Mouse (Mus musculus) limb, embryonic 13.5 days (tissue): ENCODE data around the gene Spata1. TPM values are rescaled to one million over a fixed set of nuclear protein-coding genes. Genes with fewer than 3 reads are reported as not detected.

Experiments used
- ATAC-seq: fragments of 200-750 bp; cut with Nextera tagmentation; 2 replicates; pipeline ENCODE4 v1.8.0; 2017; ENCODE audit warnings: low read depth, moderate number of reproducible peaks, moderate TSS enrichment; ENCODE audit not compliant: low FRiP score
- H3K27ac ChIP-seq: fragments of 300-500 bp; sonication (generic); 2 replicates; pipeline ENCODE4 v1.5.1; 2015; ENCODE audit warnings: inconsistent platforms, mild to moderate bottlenecking, moderate library complexity
- H3K27me3 ChIP-seq: fragments of 300-500 bp; sonication (generic); 2 replicates; pipeline ENCODE4 v1.6.1; 2015; ENCODE audit warnings: mild to moderate bottlenecking, inconsistent platforms
- H3K36me3 ChIP-seq: fragments of 300-500 bp; sonication (generic); 2 replicates; pipeline ENCODE4 v1.6.1; 2015; ENCODE audit warnings: inconsistent platforms, mild to moderate bottlenecking, moderate library complexity
- H3K4me1 ChIP-seq: fragments of 300-500 bp; sonication (generic); 2 replicates; pipeline ENCODE4 v1.6.1; 2015; ENCODE audit warnings: inconsistent platforms
- H3K4me2 ChIP-seq: fragments of 300-500 bp; sonication (generic); replicated peaks from 2 replicates; pipeline ENCODE4 v1.6.1; 2015; ENCODE audit warnings: inconsistent platforms, mild to moderate bottlenecking, moderate library complexity
- H3K4me3 ChIP-seq: fragments of 300-500 bp; sonication (generic); 2 replicates; pipeline ENCODE4 v1.5.1; 2015; ENCODE audit warnings: moderate library complexity, mild to moderate bottlenecking, inconsistent platforms
- H3K9ac ChIP-seq: fragments of 300-500 bp; sonication (generic); 2 replicates; pipeline ENCODE4 v1.6.1; 2015; ENCODE audit warnings: mild to moderate bottlenecking, inconsistent platforms
- H3K9me3 ChIP-seq: fragments of 300-500 bp; sonication (generic); 2 replicates; pipeline ENCODE4 v1.6.1; 2016; ENCODE audit warnings: inconsistent platforms
- WGBS: fragments of 180-500 bp; shearing (Covaris S2); methylation state at CpG from one replicate; pipeline ENCODE4 v1.1.7; 2015; 5-methylcytosine and 5-hydroxymethylcytosine counted together
- polyA plus RNA-seq: library from polyadenylated mRNA; unstranded; fragments of >200 nt; fragmentation: Nextera tagmentation; extraction: Ambion mirVana; gene quantifications from 2 replicates; pipeline ENCODE4 v1.2.1, GENCODE M21; 2015

Spata1 gene
- polyA plus RNA-seq = 9.1 and 10.8 TPM in 2 replicates

DNA sequence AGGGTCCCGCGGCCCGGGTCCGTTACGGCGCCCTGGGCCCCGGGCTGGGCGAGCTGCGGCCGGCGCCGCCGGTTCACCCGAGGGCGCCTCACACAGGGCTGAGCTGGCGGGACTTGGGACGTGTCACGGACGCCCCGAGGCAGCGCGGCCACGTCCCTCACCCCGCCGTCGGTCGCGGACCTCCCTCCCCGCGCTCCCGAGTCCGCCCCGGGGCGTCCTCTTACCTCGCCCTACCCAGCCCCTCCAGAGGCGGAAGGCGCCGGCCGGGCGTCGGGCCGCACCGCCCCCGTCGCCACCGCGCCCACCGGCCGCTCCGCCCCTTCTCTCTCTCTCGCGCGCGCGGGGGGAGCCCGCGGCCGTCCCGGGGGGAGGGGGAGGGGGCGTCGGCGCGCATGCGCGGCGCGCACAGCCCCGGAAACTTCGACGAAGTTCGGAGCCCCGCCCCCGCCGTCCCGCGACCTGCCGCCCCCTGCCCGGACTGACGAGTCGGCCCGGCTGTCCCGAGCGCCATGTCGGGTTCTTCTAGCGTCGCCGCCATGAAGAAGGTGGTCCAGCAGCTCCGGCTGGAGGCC, at the start of gene Spata1, which contains the start of gene Gng5:
Gene Spata1 (minus strand): TSS at position 323 of the 572 bp plus-strand sequence.
Gene Gng5 (plus strand): TSS at position 377 of the 572 bp plus-strand sequence.
- no peaks in the 10 kb centered on the region for H3K27me3 ChIP-seq
- under 1% methylated on average over 57 of the region's 88 CpGs for WGBS
- H3K9me3 ChIP-seq = no peaks in the 10 kb centered on the region
- peaks cover 25% of the 10 kb centered on the region for H3K4me1 ChIP-seq
- peak within 1 kb of the TSS; percentile 93 for H3K27ac ChIP-seq
- H3K9ac ChIP-seq = peak within 1 kb of the TSS; percentile 87
- peak within 1 kb of the TSS; percentile 82 for H3K4me2 ChIP-seq
- peaks cover 10% of the 10 kb centered on the region for H3K36me3 ChIP-seq
- peak within 1 kb of the TSS; percentile 63 for H3K4me3 ChIP-seq
- peak; percentile 95 for ATAC-seq

DNA sequence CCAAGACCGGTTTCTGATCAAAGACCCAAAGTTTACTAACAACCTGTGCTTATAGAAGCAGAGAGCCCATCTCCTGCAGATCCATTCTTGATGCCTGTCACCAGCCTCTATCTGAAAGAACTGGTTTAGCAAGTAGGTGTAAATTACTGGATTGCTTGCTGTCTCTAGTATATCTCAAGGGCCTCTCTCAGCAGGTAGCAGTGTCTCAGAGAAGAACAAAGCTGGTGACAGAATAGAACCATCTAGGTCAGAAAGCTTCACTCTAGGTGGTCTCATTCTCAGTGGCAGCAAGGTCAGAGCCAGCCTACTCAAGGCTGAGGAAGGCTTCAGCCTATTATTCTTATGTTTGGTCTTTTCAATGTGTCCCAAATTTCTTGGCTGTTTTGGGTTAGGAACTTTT, 44.1 kb upstream of the Spata1 start:
- Histone ChIP-seq H3K27me3 (no peaks in the 10 kb centered on the region), H3K27ac (no peak overlapping the region), H3K4me2 (no peak overlapping the region), H3K9me3 (0 out of 2 replicates have a peak, but pooled peaks cover 3% of the 10 kb centered on the region), H3K4me1 (no peaks in the 10 kb centered on the region), H3K36me3 (no peaks in the 10 kb centered on the region), H3K9ac (no peak overlapping the region), H3K4me3 (no peak overlapping the region)
- 24% methylated on average over 1 of the region's 1 CpGs for WGBS
- no peak for ATAC-seq

DNA sequence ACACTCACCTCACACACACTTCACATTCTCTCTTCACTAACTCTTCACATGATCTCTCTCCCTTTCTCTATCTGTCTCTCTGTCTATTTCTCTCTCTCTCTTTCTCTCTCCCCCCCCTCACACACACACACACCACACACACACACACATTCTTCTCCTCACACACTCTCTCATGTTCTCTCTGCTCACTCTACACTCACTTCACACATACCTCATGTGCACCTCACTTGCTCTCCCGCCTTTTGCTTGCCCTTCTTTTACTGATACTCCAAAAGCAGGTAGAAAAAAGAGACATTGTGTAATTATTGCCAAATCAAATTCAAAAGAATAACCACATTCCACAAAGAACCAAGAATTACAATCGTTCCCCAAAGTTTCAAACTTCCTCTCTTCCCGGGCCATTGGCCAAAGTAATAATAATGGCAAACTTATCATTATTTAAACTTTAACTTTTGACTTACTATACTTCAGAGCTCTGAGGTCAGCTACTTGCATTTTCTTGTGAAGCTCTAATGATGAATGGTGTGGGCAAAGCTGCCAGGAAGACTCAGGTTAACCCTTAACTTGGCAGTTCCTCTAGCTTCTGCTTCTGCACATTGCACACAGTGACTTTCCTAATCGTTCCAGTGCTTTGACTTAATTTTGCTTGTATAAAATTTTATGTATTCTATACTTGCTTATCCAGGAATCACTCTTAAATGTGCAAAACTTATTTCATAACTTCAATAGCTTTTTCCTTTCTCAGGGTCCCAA, 41.1 kb upstream of the Spata1 start:
- no peak overlapping the region for H3K27ac ChIP-seq
- H3K4me3 ChIP-seq = no peak overlapping the region
- H3K9me3 ChIP-seq = 0 out of 2 replicates have a peak, but pooled peaks cover 3% of the 10 kb centered on the region
- H3K4me2 ChIP-seq = no peak overlapping the region
- H3K4me1 ChIP-seq = no peaks in the 10 kb centered on the region
- H3K27me3 ChIP-seq = no peaks in the 10 kb centered on the region
- H3K36me3 ChIP-seq = no peaks in the 10 kb centered on the region
- ATAC-seq = no peak
- 69% methylated on average over 4 of the region's 4 CpGs for WGBS
- no peak overlapping the region for H3K9ac ChIP-seq

DNA sequence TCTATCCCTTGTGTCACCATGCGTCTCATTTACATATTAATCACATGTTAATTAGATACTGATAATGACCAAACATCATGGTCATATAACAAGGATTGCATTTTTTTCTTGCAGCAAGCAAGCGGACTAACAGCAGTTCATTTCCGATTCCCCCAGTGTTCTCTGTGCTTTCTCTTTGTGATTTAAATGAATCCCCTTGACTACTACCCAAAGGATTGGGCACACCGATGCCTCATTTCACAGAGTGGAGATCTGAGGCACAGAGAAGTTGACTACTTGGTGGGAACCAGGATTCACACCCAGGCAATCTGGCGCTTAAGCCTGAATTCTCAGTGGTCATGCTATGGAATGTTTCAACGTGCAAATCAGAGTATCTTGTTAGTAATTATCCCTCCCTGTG, 35.4 kb upstream of the Spata1 start:
- Histone ChIP-seq H3K9ac (no peak overlapping the region), H3K36me3 (no peaks in the 10 kb centered on the region), H3K4me2 (no peak overlapping the region), H3K27ac (no peak overlapping the region), H3K4me3 (no peak overlapping the region), H3K27me3 (no peaks in the 10 kb centered on the region), H3K4me1 (no peaks in the 10 kb centered on the region), H3K9me3 (no peaks in the 10 kb centered on the region)
- no peak for ATAC-seq
- WGBS = 62% methylated on average over 6 of the region's 6 CpGs

DNA sequence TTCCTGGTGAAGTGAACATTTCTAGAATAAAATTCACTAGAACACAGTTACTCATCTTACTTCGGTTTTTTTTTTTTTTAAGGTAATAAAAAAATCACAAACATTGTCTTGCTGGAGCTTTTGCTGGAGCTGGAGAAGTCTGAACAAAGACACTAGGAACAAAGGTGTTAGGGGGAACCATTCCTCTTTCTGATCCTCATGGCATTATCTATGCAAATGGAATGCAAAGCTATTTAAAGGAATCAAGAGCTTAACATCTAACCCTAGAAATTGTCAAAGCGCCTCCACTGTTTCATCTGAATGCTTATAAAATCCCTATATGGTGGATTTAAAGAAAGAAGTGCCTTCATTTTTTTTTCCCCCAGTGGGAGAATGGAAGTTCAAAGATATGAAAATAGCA, 28.8 kb upstream of the Spata1 start:
- no peaks in the 10 kb centered on the region for H3K4me1 ChIP-seq
- ATAC-seq = no peak
- no peak overlapping the region for H3K4me3 ChIP-seq
- H3K9me3 ChIP-seq = no peaks in the 10 kb centered on the region
- H3K36me3 ChIP-seq = no peaks in the 10 kb centered on the region
- no peak overlapping the region for H3K4me2 ChIP-seq
- no peak overlapping the region for H3K27ac ChIP-seq
- 51% methylated on average over 2 of the region's 2 CpGs for WGBS
- H3K9ac ChIP-seq = no peak overlapping the region
- no peaks in the 10 kb centered on the region for H3K27me3 ChIP-seq

DNA sequence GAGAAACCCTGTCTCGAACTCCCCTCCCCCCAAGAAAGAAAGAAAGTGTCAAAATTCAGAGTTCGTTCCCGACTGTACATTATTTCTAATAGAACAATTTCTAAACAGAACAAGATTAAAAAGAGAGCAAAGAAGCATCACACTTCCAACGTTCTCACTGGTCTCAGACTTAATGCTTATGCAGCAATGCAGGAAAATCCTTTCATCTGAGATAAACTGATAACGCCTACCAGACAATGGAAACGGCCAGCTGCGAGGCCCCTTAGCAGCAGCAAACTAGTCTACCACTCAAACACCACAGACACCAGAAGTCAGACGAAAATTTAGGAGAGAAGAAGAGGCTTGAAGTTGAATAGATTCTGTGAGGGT, 22.1 kb upstream of the Spata1 start:
- Histone ChIP-seq H3K4me2 (peak overlapping the region; percentile 76), H3K9ac (peak overlapping the region; percentile 81), H3K4me1 (peaks cover 6% of the 10 kb centered on the region; the same call in 1 of the 2 replicates), H3K27me3 (no peaks in the 10 kb centered on the region), H3K4me3 (peak overlapping the region; percentile 71), H3K27ac (peak overlapping the region; percentile 96), H3K9me3 (no peaks in the 10 kb centered on the region), H3K36me3 (peaks cover 21% of the 10 kb centered on the region)
- ATAC-seq = no peak
- 12% methylated on average over 8 of the region's 8 CpGs for WGBS

DNA sequence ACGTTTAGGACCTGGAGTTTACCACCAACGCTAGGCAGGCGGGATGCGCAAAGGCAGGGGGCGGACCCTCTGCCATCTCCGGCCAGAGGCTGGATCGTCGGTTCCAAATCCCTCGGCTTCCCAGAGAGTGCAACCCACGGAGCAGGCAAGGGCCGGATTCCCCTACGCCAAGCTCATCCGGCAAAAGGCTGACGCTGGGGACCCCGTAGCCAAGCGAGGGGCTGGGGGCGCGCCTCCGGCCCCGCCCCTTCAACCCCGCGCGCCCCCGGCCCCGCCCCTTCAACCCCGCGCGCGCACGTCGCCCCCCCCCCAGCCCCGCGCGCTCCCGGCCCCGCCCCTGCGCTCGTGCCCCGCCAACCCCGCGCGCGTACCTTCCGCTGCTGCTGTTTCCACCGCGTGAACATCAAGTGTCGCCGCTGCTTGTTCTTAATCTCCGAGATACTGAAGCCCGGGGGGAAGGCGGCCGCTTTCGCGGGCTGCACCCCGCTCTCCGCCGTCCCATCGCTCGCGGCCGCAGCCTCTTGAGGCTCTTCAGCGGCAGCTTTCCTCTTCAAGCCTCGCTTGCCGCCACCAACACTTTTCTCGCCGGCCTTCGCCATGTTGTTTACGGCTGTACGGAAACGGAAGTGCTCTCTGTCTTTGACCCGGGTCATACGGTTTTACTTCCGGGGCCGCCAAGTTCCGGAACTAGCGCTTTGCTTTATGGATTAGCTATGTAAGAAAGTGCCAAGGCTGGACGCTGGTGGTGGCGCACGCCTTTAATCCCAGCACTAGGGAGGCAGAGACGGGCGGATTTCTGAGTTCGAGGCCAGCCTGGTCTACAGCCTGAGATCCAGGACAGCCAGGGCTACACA, 21.5 kb upstream of the Spata1 start, which contains the start of gene Rpf1:
Gene Rpf1 (minus strand): TSS at position 632 of the 854 bp plus-strand sequence.
- no peaks in the 10 kb centered on the region for H3K27me3 ChIP-seq
- no peaks in the 10 kb centered on the region for H3K9me3 ChIP-seq
- peak within 1 kb of the TSS; percentile 96 for H3K27ac ChIP-seq
- H3K4me2 ChIP-seq = peak within 1 kb of the TSS; percentile 76
- H3K4me1 ChIP-seq = peaks cover 6% of the 10 kb centered on the region; the same call in 1 of the 2 replicates
- H3K36me3 ChIP-seq = peaks cover 21% of the 10 kb centered on the region
- peak within 1 kb of the TSS; percentile 81 for H3K9ac ChIP-seq
- peak within 1 kb of the TSS; percentile 71 for H3K4me3 ChIP-seq
- under 1% methylated on average over 66 of the region's 82 CpGs for WGBS
- peak; percentile 93 for ATAC-seq

DNA sequence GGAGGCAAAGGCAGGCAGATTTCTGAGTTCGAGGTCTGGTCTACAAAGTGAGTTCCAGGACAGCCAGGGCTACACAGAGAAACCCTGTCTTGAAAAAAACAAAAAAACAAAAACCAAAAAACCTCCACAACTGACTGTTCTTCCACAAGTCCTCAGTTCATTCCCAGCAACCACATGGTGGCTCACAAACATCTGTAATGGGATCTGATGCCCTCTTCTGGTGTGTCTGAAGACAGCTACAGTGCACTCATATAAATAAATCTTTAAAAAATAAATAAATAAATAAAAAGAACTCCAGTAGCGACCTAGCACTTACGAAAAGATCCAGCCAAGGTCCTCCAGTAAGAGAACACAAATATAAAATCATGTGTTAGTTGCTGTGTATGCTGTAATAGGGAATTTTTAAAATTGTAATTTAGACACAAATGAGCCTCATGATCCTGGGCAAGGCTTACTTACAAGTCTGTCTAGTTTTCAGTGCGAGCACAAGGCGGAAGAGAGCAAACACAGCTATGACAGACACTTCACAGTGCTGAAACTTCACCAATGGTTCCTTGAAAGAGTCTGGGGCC, 20.8 kb upstream of the Spata1 start:
- 40% methylated on average over 5 of the region's 5 CpGs for WGBS
- Histone ChIP-seq H3K4me2 (peak overlapping the region; percentile 76), H3K27ac (peak overlapping the region; percentile 96; the same call in 1 of the 2 replicates), H3K27me3 (no peaks in the 10 kb centered on the region), H3K9ac (peak overlapping the region; percentile 81), H3K4me1 (peaks cover 6% of the 10 kb centered on the region; the same call in 1 of the 2 replicates), H3K36me3 (peaks cover 26% of the 10 kb centered on the region), H3K4me3 (peak overlapping the region; percentile 71), H3K9me3 (no peaks in the 10 kb centered on the region)
- no peak; the same call in none of the 2 replicates for ATAC-seq

DNA sequence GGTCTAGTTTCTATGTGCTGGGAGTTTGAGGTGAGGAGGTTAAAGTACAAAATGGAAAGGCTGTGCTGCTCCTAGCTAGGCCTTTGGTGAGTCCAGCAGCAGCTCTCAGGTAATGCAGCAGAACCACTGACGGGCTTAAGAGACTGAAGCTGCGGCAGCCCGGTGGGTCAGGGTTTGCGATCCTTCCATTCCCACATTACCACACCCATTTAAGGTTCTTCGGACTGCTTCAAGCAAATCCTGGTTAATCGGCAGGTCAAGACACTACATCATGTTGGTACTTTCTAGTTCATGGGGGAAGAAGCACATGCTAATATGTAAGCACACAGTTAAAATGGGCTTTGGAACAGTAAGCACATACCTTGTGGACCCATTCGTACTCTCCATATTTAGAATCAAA, 7.2 kb upstream of the Spata1 start:
- 93% methylated on average over 7 of the region's 7 CpGs for WGBS
- peaks cover 69% of the 10 kb centered on the region for H3K36me3 ChIP-seq

DNA sequence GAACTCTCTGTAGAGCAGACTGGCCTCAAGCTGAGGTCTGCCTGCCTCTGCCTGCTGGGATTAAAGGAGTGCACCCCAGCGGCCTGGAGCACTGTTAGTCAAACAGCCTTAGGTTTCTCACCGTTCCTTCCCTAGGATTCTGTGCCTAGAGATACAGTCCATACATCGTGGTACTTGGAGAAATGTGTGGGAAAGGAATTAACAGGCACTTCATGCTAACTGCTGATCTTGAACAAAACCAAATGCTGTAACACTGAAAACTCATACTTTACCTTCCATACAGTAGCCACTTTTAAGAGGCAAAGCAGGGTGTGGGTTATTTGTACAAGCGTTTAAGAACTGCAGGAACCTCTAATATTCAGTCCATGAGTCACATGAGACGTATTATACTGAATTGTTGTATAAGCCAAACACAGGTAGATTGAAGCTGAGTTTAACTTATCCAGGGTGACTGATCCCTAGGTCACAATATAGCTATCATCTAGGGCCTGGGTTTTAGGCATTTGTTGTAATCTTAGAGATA, 2.1 kb upstream of the Spata1 start:
- H3K9ac ChIP-seq = peak overlapping the region; percentile 87

More for the DNA sequence above, 7.2 kb upstream of the Spata1 start:
- Histone ChIP-seq H3K9ac (no peak overlapping the region), H3K4me1 (peaks cover 9% of the 10 kb centered on the region), H3K27ac (no peak overlapping the region), H3K4me2 (no peak overlapping the region), H3K4me3 (no peak overlapping the region), H3K27me3 (no peaks in the 10 kb centered on the region), H3K9me3 (no peaks in the 10 kb centered on the region; the same call in 1 of the 2 replicates)
- ATAC-seq = no peak

DNA sequence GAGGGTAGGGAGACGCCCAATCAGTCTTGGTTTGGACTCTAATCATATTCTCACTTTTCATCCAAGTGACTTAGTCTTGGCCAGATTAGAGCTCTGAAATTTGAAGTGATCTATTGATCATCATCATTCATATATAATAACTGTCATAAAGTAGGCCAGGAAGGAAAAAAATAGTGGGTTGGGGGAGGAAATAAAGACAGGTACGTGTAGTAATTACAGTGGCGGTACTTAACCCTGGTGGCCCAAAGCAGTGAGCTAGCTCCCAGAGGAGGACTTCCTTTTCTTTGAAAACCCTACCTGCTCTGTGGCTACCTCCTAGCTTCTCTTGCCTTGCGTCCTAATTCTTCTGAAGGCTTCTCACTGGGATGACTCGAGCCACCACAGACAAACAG, 1.3 kb upstream of the Spata1 start:
- H3K4me1 ChIP-seq = peaks cover 25% of the 10 kb centered on the region
- H3K27me3 ChIP-seq = no peaks in the 10 kb centered on the region
- ATAC-seq = no peak
- H3K4me3 ChIP-seq = peak overlapping the region; percentile 63
- 9% methylated on average over 5 of the region's 5 CpGs for WGBS
- H3K27ac ChIP-seq = 0 out of 2 replicates have a peak overlapping the region, but pooled peaks have one; percentile 93
- peaks cover 18% of the 10 kb centered on the region for H3K36me3 ChIP-seq
- H3K9me3 ChIP-seq = no peaks in the 10 kb centered on the region
- H3K9ac ChIP-seq = peak overlapping the region; percentile 87
- H3K4me2 ChIP-seq = peak overlapping the region; percentile 82

More for the DNA sequence above, 2.1 kb upstream of the Spata1 start:
- peak overlapping the region; percentile 63 for H3K4me3 ChIP-seq
- peaks cover 25% of the 10 kb centered on the region for H3K4me1 ChIP-seq
- ATAC-seq = no peak
- peaks cover 26% of the 10 kb centered on the region for H3K36me3 ChIP-seq
- H3K9me3 ChIP-seq = no peaks in the 10 kb centered on the region
- no peak overlapping the region for H3K27ac ChIP-seq
- WGBS = 51% methylated on average over 5 of the region's 5 CpGs
- H3K27me3 ChIP-seq = no peaks in the 10 kb centered on the region
- peak overlapping the region; percentile 82 for H3K4me2 ChIP-seq
